Mouse (Mus musculus): ENCODE measurements around the gene Medag.

Medag gene

GRCm38 (mm10) chr5:149428347-149428746 lies 16.8 kb downstream of the Medag start:
- peak in 1 of 2 experiments; percentile 55 for DNase-seq (ENCODE audit: inconsistent age in 2 of 2, low spot score in 1 of 2)

GRCm38 (mm10) chr5:149428810-149429255 lies 17.3 kb downstream of the Medag start:
- DNase-seq (ENCODE audit: inconsistent age in 2 of 2, low spot score in 1 of 2): peak; percentile 29 to 56

- DNase-seq (ENCODE audit: inconsistent age in 2 of 2, low spot score in 1 of 2): no peak
These were observed 18.0 kb downstream of the Medag start for GRCm38 (mm10) chr5:149429541-149429940.

GRCm38 (mm10) chr5:149430943-149431342 lies 19.4 kb downstream of the Medag start:
- no peak for DNase-seq (ENCODE audit: inconsistent age in 2 of 2, low spot score in 1 of 2)

GRCm38 (mm10) chr5:149433618-149434017 lies 22.1 kb downstream of the Medag start:
- DNase-seq (ENCODE audit: inconsistent age in 2 of 2, low spot score in 1 of 2): no peak

- no peak for DNase-seq (ENCODE audit: inconsistent age in 2 of 2, low spot score in 1 of 2)
These were observed 22.7 kb downstream of the Medag start for GRCm38 (mm10) chr5:149434141-149434690.

- DNase-seq (ENCODE audit: inconsistent age in 2 of 2, low spot score in 1 of 2): no peak
These were observed 25.0 kb downstream of the Medag start for GRCm38 (mm10) chr5:149436541-149436940.

- DNase-seq (ENCODE audit: inconsistent age in 2 of 2, low spot score in 1 of 2): no peak
These were observed 25.6 kb downstream of the Medag start for GRCm38 (mm10) chr5:149437150-149437549.

- peak; percentile 55 to 73 for DNase-seq (ENCODE audit: inconsistent age in 2 of 2, low spot score in 1 of 2)
These were observed 28.1 kb downstream of the Medag start, which contains the start of gene Tex26 for GRCm38 (mm10) chr5:149439531-149440179. TSS of gene Tex26 (plus strand) at chr5:149439660.

GRCm38 (mm10) chr5:149440180-149440573 lies 28.6 kb downstream of the Medag start:
- DNase-seq (ENCODE audit: inconsistent age in 2 of 2, low spot score in 1 of 2): peak in 1 of 2 experiments; percentile 34

- no peak for DNase-seq (ENCODE audit: inconsistent age in 2 of 2, low spot score in 1 of 2)
These were observed 30.2 kb downstream of the Medag start for GRCm38 (mm10) chr5:149441646-149442276.

- no peak for DNase-seq (ENCODE audit: inconsistent age in 2 of 2, low spot score in 1 of 2)
These were observed 30.7 kb downstream of the Medag start for GRCm38 (mm10) chr5:149442277-149442660.

GRCm38 (mm10) chr5:149444451-149444850 lies 32.9 kb downstream of the Medag start:
- DNase-seq (ENCODE audit: inconsistent age in 2 of 2, low spot score in 1 of 2): no peak

GRCm38 (mm10) chr5:149446495-149446894 lies 34.9 kb downstream of the Medag start:
- DNase-seq (ENCODE audit: inconsistent age in 2 of 2, low spot score in 1 of 2): no peak

- no peak for DNase-seq (ENCODE audit: inconsistent age in 2 of 2, low spot score in 1 of 2)
These were observed 36.2 kb downstream of the Medag start for GRCm38 (mm10) chr5:149447733-149448132.

- no peak for DNase-seq (ENCODE audit: inconsistent age in 2 of 2, low spot score in 1 of 2)
These were observed 37.9 kb downstream of the Medag start for GRCm38 (mm10) chr5:149449406-149449805.

- no peak for DNase-seq (ENCODE audit: inconsistent age in 2 of 2, low spot score in 1 of 2)
These were observed 39.7 kb downstream of the Medag start for GRCm38 (mm10) chr5:149451209-149451681.

GRCm38 (mm10) chr5:149454281-149454680 lies 42.7 kb downstream of the Medag start:
- DNase-seq (ENCODE audit: inconsistent age in 2 of 2, low spot score in 1 of 2): peak; percentile 60 to 90

- no peak for DNase-seq (ENCODE audit: inconsistent age in 2 of 2, low spot score in 1 of 2)
These were observed 45.0 kb downstream of the Medag start for GRCm38 (mm10) chr5:149456544-149456943.

- DNase-seq (ENCODE audit: inconsistent age in 2 of 2, low spot score in 1 of 2): no peak
These were observed 50.5 kb downstream of the Medag start for GRCm38 (mm10) chr5:149462071-149462470.

GRCm38 (mm10) chr5:149465305-149465704 lies 53.8 kb downstream of the Medag start:
- no peak for DNase-seq (ENCODE audit: inconsistent age in 2 of 2, low spot score in 1 of 2)

GRCm38 (mm10) chr5:149474142-149474541 lies 62.6 kb downstream of the Medag start:
- no peak for DNase-seq (ENCODE audit: inconsistent age in 2 of 2, low spot score in 1 of 2)
